Comparison of ENCODE assay signal across 10 mouse cellular contexts in the genomic region with DNA sequence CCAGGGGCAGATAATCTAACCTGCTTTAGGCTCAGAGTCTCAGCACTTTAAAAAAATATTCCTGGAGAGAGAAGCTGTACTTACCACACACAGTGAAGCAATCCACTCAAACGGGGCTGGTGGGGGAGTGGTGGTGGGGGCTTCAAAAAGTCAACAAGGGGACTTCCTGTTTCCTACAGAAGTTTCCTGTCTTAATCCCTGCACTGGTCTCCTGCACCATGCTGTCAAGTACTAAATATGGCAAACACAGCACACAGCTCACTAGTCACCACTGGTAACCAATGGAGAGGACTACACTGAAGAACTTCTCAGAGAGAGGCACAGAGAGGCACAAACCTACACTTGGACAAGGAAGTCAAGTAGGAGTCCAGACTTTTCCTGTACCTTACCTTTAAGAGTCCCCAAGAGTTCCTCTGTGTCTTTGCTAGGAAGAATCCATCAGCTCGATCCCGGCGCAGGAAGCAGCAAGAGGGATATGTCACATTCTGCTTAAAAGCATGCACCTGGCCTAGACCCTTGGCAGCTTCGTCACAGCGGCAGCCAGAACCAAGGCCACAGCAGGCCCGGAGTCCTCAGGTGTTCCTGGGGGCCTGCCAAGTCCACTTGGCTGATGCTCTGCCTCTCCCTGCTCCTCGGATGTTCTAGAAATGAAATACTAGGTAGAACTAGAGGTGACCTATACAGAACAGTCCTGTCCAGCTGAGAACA.
DNase-seq lines count a peak whose midpoint lies in the region; ATAC-seq and TF ChIP-seq lines count a peak whose summit lies in the region.
"Had no signal": no experiment of that assay in that cellular context is flagged by ENCODE, and none has a peak within 500 bp of the region (broad histone marks: within the 10 kb centered on the region; RNA-seq: fewer than 3 reads in every experiment).

No protein-coding gene starts in this region.

- peaks cover 7% of the 10 kb centered on the region for H3K4me1 ChIP-seq in heart, adult 2 months (ENCODE audit: control insufficient read depth, insufficient read depth, low read length)
- peaks cover 10% of the 10 kb centered on the region for H3K4me1 ChIP-seq in heart, embryonic 15.5 days (replicated peaks)
- H3K4me1 ChIP-seq in limb, embryonic 15.5 days: peaks cover 9% of the 10 kb centered on the region; the same call in 1 of the 2 replicates
- H3K4me1 ChIP-seq: neural tube, embryonic 12.5 days had no signal

- intact Hi-C loops in heart, adult 2 months (cut with DNase I): loop anchor here (1.0 to 5.0 kb wide), 6 partner anchors 8 to 134 kb away; no protein-coding TSS in a partner anchor
- intact Hi-C loops in heart, postnatal 25 days (cut with DNase I): loop anchor here (2.0 to 5.0 kb wide), 3 partner anchors 36 to 71 kb away; no protein-coding TSS in a partner anchor
- intact Hi-C loops in left cerebral cortex, postnatal 14 days (cut with DNase I): no loop called here

- no peaks in the 10 kb centered on the region for H3K27me3 ChIP-seq in heart, adult 2 months (ENCODE audit: control insufficient read depth, insufficient read depth, low read length)
- no peaks in the 10 kb centered on the region for H3K27me3 ChIP-seq in heart, embryonic 15.5 days
- H3K27me3 ChIP-seq in limb, embryonic 15.5 days: no peaks in the 10 kb centered on the region
- H3K27me3 ChIP-seq: CH12.LX; neural tube, embryonic 12.5 days had no signal

- H3K9ac ChIP-seq in heart, adult 2 months (ENCODE audit: low read depth, low read length): peak overlapping the region; percentile 54
- no peak overlapping the region for H3K9ac ChIP-seq in heart, embryonic 15.5 days
- no peak overlapping the region for H3K9ac ChIP-seq in limb, embryonic 15.5 days
- H3K9ac ChIP-seq: neural tube, embryonic 12.5 days had no signal

- H3K4me3 ChIP-seq in heart, adult 2 months: peak overlapping the region; percentile 41
- peak overlapping the region; percentile 28 for H3K4me3 ChIP-seq in heart, embryonic 15.5 days
- no peak overlapping the region for H3K4me3 ChIP-seq in limb, embryonic 15.5 days
- H3K4me3 ChIP-seq: neural tube, embryonic 12.5 days had no signal

- WGBS in heart, adult 2 months: 21% methylated on average over 8 of the region's 8 CpGs
- WGBS in heart, embryonic 15.5 days: 52% methylated on average over 8 of the region's 8 CpGs
- WGBS in limb, embryonic 15.5 days: 62% methylated on average over 8 of the region's 8 CpGs

- peak overlapping the region; percentile 37 for H3K4me2 ChIP-seq in heart, embryonic 15.5 days
- no peak overlapping the region for H3K4me2 ChIP-seq in limb, embryonic 15.5 days
- H3K4me2 ChIP-seq: neural tube, embryonic 12.5 days had no signal

- peak overlapping the region; percentile 82 for H3K27ac ChIP-seq in heart, adult 2 months
- peak overlapping the region; percentile 80 for H3K27ac ChIP-seq in heart, embryonic 15.5 days
- peak overlapping the region; percentile 54 for H3K27ac ChIP-seq in limb, embryonic 15.5 days
- H3K27ac ChIP-seq: neural tube, embryonic 12.5 days had no signal

- TF ChIP-seq EP300 in heart, adult 2 months (IDR thresholded peaks at IDR 0.05; ENCODE audit: insufficient read depth, low read depth, low read length): no peak

- TF ChIP-seq POLR2A in heart, adult 2 months (IDR thresholded peaks at IDR 0.05; ENCODE audit: insufficient read depth, low read depth, low read length): no peak

- TF ChIP-seq CTCF in heart, adult 2 months (IDR thresholded peaks at IDR 0.05): no peak

- H3K36me3 ChIP-seq in heart, adult 2 months (ENCODE audit: control insufficient read depth, insufficient read depth, low read length): peaks cover 9% of the 10 kb centered on the region
- H3K36me3 ChIP-seq in heart, embryonic 15.5 days: no peaks in the 10 kb centered on the region
- no peaks in the 10 kb centered on the region for H3K36me3 ChIP-seq in limb, embryonic 15.5 days
- H3K36me3 ChIP-seq: neural tube, embryonic 12.5 days had no signal

- peak; percentile 56; the same call in 1 of the 2 replicates for ATAC-seq in heart, embryonic 15.5 days (replicated peaks; ENCODE audit: insufficient number of reproducible peaks, insufficient read depth, low FRiP score, low read depth)
- peak; percentile 63; the same call in 1 of the 2 replicates for ATAC-seq in limb, embryonic 15.5 days (ENCODE audit: insufficient number of reproducible peaks, low FRiP score, low TSS enrichment, low read depth)

- no peak for DNase-seq in heart, adult 2 months
- no peak for DNase-seq in heart, postnatal 25 days (ENCODE audit: low spot score)
- peak; percentile 68 for DNase-seq in cerebellum, adult 11 months
- no peak for DNase-seq in adipocyte (ENCODE audit: low spot score)
- DNase-seq in thymus, postnatal 10 days (ENCODE audit: low spot score in 2 of 2): no peak
- no peak for DNase-seq in left cerebral cortex, postnatal 14 days (ENCODE audit: low spot score in 2 of 2)

- no peaks in the 10 kb centered on the region for H3K79me2 ChIP-seq in heart, adult 2 months (replicated peaks; ENCODE audit: control insufficient read depth, insufficient read depth, low read length)

- no peaks in the 10 kb centered on the region for H3K9me3 ChIP-seq in heart, embryonic 15.5 days (replicated peaks)
- no peaks in the 10 kb centered on the region for H3K9me3 ChIP-seq in limb, embryonic 15.5 days
- H3K9me3 ChIP-seq: neural tube, embryonic 12.5 days had no signal
